Mouse (Mus musculus): ENCODE measurements around the gene Foxn3. TPM values are rescaled to one million over a fixed set of nuclear protein-coding genes. Genes with fewer than 3 reads are reported as not detected.

Gene Foxn3
- polyA plus RNA-seq, 1 experiment from 2014 or later = 14.6 TPM

DNA sequence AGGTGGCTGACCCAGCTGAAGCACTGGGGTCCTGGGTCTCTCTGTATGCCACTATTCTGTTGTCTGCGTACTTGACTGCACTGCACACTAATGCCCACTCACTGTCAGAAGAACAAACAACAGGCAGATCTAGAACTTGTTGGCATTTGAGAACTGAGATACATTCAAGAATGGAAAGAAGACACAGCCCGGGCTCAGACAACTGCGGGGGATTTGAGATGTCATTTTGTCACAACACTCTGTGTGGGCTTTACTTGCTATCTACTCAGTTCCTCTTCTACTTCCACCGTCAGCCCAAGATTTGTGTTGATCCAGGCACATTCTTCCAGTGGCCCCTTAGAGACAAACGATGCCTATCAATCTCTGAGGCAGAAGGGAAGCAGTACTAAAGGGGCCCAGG is 248.6 kb downstream of the Foxn3 start:
- Histone ChIP-seq H3K36me3 (ENCODE audit: inconsistent target) (no peaks in the 10 kb centered on the region), H3K79me2 (ENCODE audit: inconsistent target) (no peaks in the 10 kb centered on the region), H3K4me3 (ENCODE audit: inconsistent target) (no peak overlapping the region), H3K27ac (no peak overlapping the region)
- WGBS (ENCODE audit: missing documents) = 70% methylated on average over 5 of the region's 5 CpGs

DNA sequence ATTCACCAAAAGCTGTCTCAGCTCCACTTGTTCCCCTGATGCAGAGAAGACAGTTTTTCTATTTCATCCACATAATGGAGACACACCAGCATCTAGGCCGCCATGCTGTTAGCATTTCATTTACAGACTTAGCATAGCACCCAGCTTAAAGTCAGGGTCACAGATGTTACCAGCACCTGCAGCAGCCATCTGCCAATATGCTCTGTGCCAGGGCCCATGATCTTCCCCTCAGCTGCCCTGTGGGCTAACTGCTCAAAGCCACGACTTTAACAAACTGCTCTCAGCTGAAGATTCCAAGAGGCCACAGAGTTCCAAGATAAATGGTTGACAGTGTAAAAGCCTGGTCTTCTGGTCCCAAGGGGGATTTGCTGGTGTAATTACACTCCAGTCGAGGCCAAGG is 252.1 kb downstream of the Foxn3 start:
- Histone ChIP-seq H3K36me3 (ENCODE audit: inconsistent target) (no peaks in the 10 kb centered on the region), H3K27ac (no peak overlapping the region), H3K79me2 (ENCODE audit: inconsistent target) (no peaks in the 10 kb centered on the region), H3K4me3 (ENCODE audit: inconsistent target) (no peak overlapping the region)
- WGBS (ENCODE audit: missing documents) = 72% methylated on average over 3 of the region's 3 CpGs

DNA sequence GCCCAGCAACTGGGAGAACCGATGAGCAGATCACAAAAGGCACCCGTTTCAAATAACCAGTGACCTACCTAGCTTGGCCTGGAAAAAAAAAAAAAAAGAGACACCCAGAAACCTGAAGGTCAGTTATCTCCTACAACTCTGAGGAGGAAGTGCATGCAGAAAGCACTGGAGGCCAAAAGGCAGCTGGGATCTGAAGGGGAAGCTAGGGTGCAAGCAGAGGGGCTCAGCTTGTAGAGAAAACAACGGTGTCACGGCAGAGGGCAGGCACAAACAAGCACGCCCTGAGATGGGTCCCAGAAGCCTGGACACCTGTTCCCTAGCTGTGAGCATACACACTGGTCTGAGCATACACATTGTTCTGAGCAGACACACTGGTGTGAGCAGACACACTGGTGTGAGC is 253.4 kb downstream of the Foxn3 start:
- Histone ChIP-seq H3K79me2 (ENCODE audit: inconsistent target) (no peaks in the 10 kb centered on the region), H3K27ac (no peak overlapping the region), H3K4me3 (ENCODE audit: inconsistent target) (no peak overlapping the region), H3K36me3 (ENCODE audit: inconsistent target) (no peaks in the 10 kb centered on the region)
- 63% methylated on average over 5 of the region's 5 CpGs for WGBS (ENCODE audit: missing documents)

DNA sequence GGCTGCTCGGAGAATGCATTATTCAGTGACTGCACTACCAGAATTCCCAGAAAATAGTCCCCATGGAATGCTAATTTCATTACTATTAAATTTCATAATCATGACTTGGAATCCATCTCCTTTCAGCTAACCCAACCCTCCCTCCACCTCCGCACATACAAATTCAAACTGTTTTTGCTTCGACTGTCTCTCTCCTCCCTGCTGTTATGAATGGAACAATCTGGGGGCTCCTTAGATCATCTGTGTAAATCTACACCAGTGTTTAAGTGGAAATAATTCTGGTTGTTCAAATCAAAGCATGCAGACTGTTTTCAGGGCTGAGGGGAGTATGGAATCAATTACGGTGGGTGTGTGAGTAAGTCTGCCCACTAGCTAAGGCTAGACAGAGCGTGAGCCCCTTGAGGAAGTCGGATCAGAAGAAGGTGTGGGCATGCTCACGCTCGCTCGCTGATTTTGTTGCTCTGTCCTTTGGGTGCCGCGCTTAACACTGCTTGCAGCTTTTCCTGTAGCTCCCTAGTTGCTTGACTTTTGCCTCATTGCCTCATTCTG is 254.8 kb downstream of the Foxn3 start:
- Histone ChIP-seq H3K4me3 (ENCODE audit: inconsistent target) (no peak overlapping the region), H3K27ac (no peak overlapping the region), H3K36me3 (ENCODE audit: inconsistent target) (no peaks in the 10 kb centered on the region), H3K79me2 (ENCODE audit: inconsistent target) (no peaks in the 10 kb centered on the region)
- WGBS (ENCODE audit: missing documents) = over 99% methylated on average over 11 of the region's 11 CpGs

DNA sequence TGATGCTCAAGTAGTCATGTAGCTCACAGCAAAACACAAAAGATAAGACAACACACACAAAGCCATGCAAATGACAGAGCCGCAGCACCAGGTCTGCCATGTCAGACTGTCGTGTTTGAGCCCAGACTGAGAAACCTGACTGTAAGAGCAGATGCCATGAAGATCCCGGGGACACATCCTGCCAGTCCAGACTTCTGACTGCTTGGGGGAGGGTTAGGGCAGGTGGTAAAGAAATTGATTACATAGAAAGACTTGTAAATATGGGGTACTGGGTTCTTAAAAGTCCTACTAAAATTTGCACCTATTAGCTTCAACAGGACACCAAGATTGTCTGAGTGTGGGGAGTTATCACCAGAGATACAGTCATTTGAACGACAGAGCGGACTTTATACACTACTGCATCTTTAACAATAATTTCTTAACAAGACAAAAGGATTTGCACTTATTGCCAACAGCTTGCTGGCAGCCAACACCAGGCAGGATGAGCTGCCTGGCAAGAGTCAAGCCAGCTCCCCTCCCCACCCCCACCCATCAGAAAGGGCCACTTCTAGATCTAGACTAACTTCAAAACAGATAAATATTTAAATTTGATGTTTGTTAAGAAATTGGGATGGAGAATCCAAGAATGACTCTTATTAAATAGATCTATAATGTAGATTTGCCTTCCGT is 256.7 kb downstream of the Foxn3 start:
- WGBS (ENCODE audit: missing documents) = 92% methylated on average over 6 of the region's 6 CpGs
- no peaks in the 10 kb centered on the region for H3K36me3 ChIP-seq (ENCODE audit: inconsistent target)
- no peaks in the 10 kb centered on the region for H3K79me2 ChIP-seq (ENCODE audit: inconsistent target)
- no peak overlapping the region for H3K4me3 ChIP-seq (ENCODE audit: inconsistent target)
- H3K27ac ChIP-seq = no peak overlapping the region

DNA sequence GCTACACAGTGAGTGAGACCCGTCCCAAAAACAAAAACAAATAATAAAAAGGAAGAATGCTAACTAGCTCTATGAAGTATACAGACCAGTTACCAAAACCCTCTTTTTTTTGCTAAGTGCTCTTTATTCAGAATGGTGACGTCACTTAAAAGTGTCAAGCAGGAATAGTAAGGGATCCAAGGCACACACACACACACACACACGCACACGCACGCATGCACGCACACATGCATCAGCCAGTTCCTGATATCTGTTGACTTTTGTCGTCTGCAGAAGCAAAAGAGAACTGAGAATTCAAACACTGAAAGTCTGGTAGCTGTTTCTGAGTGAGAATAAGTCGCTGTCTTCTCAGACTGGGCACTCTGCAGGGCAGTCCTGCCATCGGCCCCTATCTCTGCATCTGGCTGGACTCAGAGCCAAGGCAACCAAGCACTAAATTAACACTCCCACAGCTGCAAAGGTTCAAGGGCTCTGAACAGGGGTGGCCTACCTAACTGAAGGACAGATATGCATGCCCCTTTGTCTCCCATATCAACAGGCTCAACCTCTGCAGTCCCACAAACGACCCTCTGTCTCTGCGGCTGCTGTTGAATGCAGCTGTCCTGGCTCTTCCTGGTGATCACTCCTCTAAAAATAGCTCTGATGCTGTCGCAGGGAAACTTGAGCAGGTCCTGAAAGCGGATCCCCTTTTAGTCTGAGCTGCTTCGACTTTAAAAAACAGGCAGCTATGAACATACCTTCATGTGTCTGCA is 257.4 kb downstream of the Foxn3 start:
- H3K4me3 ChIP-seq (ENCODE audit: inconsistent target) = no peak overlapping the region
- H3K79me2 ChIP-seq (ENCODE audit: inconsistent target) = no peaks in the 10 kb centered on the region
- no peak overlapping the region for H3K27ac ChIP-seq
- H3K36me3 ChIP-seq (ENCODE audit: inconsistent target) = no peaks in the 10 kb centered on the region
- 48% methylated on average over 14 of the region's 14 CpGs for WGBS (ENCODE audit: missing documents)

DNA sequence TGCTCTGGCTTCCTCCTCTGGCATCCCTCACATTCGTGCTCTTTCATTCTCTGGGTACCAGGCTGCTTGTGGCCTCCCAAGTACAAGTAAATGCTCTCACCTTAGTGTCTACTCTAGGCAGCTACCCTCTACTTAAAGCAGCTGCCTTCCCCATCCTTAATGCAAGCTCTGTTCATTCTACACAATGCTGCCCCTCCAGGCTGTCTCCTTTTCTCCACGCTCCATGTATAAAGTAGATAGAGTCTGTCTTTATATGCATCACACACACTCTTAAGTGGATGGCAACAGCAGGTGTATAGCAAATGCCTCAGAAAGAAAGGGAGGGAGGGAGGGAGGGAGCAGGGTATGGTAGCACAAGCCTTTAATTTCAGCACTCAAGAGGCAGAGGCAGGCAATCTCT is 258.1 kb downstream of the Foxn3 start:
- 81% methylated on average over 2 of the region's 2 CpGs for WGBS (ENCODE audit: missing documents)
- H3K79me2 ChIP-seq (ENCODE audit: inconsistent target) = no peaks in the 10 kb centered on the region; the same call in 1 of the 2 replicates
- no peak overlapping the region for H3K4me3 ChIP-seq (ENCODE audit: inconsistent target)
- H3K27ac ChIP-seq = no peak overlapping the region
- H3K36me3 ChIP-seq (ENCODE audit: inconsistent target) = no peaks in the 10 kb centered on the region

DNA sequence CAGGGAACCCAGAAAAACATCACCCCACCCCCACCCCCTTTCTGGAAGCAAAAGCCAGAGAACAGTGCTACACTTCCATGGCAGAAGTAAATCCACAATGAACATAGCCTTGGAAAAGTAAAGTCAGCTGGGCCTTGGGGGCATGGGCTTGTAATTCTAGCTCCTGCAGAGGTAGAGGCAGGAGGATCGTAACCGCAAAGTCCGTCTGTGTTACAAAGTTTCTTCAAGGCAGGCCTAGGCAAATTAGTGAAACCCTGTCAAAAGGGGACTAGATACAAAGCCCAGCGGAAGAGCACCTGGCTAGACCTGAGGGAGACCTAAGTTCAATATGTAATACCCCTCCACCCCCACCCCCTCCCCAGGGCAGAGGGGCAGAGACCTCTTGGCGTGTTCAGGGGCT is 259.3 kb downstream of the Foxn3 start:
- Histone ChIP-seq H3K27ac (no peak overlapping the region), H3K79me2 (ENCODE audit: inconsistent target) (no peaks in the 10 kb centered on the region; the same call in 1 of the 2 replicates), H3K4me3 (ENCODE audit: inconsistent target) (no peak overlapping the region), H3K36me3 (ENCODE audit: inconsistent target) (no peaks in the 10 kb centered on the region)
- 92% methylated on average over 4 of the region's 5 CpGs for WGBS (ENCODE audit: missing documents)

DNA sequence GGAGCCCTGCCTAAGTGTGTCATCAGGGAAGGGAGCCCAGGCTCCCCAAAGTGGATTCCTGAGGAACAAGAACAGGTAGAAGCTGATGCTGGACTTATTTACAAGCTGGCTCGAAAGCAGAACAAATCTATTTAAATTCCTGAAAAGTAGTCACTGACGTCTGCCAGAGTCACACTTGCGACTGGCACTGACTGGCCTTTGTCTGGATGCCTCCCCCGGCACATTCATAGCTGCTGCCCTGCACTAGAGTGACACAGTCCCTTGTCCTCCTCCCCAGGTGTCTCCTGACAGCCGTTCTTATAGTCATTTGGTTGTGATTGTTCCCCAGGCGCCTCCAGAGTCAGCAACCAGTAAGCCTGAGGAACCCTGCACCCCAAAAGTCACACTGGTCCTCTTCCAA is 259.8 kb downstream of the Foxn3 start:
- Histone ChIP-seq H3K4me3 (ENCODE audit: inconsistent target) (no peak overlapping the region), H3K36me3 (ENCODE audit: inconsistent target) (no peaks in the 10 kb centered on the region), H3K79me2 (ENCODE audit: inconsistent target) (no peaks in the 10 kb centered on the region; the same call in 1 of the 2 replicates), H3K27ac (no peak overlapping the region)
- 89% methylated on average over 6 of the region's 6 CpGs for WGBS (ENCODE audit: missing documents)

DNA sequence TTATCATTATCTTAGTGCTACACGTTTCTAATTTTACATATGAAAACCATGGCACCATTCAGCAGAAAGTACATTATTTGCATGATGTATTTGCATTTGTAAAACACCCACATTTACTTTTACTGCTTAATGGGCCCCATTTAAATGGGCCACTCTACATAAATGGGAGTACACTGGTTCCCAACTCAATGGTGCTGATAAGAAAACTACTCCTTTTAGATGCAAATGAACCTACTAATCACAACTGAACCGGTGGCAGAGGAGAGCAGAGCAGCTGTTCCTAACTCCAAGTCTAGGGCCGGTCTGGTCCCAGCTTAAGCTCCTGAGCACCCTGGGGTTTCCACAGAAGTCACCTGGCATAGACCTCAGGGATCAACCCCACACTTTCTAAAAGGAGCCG is 263.5 kb downstream of the Foxn3 start:
- Histone ChIP-seq H3K36me3 (ENCODE audit: inconsistent target) (no peaks in the 10 kb centered on the region), H3K4me3 (ENCODE audit: inconsistent target) (no peak overlapping the region), H3K27ac (no peak overlapping the region), H3K79me2 (ENCODE audit: inconsistent target) (no peaks in the 10 kb centered on the region; the same call in 1 of the 2 replicates)
- 93% methylated on average over 4 of the region's 4 CpGs for WGBS (ENCODE audit: missing documents)

DNA sequence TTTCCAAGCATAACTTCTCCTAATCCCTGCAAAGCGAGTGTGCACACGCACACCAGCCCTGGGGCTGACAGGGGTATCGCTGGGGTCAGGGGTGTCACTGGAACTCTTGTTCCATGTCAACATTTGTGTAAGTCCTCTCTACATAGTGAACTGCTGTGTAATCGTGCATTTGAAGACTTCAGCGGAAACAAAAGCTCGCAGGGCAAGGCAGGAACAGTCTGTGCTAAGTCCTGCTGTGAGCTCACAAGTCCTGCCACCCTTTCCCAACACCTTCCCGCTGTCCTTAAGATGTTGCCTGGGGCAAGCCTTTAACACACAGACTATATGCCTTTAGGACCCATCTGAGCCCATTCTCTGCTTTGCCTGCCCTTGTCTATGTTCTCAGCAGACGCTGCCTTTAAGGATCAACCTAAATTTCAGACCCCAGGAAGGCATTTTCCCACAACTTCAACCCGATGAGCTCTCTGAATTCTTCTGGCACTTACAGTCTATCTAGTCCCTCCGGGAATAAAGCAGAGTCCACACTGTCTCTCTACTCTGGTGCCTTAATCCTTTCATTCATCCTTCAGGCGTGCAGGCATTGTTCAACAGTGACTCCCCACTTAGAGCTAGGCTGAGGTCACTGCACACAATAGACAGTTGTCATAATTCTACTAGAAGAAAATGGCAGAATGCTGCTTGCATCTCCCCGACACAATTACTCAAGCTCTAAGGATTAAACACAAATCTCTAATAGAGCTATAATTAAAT is 264.4 kb downstream of the Foxn3 start:
- no peaks in the 10 kb centered on the region; the same call in 1 of the 2 replicates for H3K79me2 ChIP-seq (ENCODE audit: inconsistent target)
- no peak overlapping the region for H3K4me3 ChIP-seq (ENCODE audit: inconsistent target)
- H3K27ac ChIP-seq = no peak overlapping the region
- H3K36me3 ChIP-seq (ENCODE audit: inconsistent target) = no peaks in the 10 kb centered on the region
- WGBS (ENCODE audit: missing documents) = 93% methylated on average over 12 of the region's 12 CpGs

DNA sequence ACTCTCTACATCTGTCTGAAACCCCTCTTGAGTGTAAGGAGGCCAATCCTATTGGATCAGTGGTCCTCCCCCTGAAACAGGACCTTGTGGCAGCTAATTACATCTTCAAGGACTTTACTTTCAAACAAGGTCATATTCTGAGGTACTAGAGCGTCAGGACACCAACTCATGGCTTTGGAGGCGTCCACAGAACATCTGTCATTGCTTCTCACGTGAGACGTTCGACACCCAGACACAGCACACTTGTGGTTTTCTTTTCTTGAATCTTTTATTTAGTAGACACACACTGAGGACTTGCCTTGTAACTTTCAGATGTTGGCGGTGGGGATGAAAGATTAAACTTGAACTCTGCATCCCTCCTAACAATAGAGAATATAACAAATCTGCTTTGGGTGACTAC is 265.1 kb downstream of the Foxn3 start:
- Histone ChIP-seq H3K79me2 (ENCODE audit: inconsistent target) (no peaks in the 10 kb centered on the region; the same call in 1 of the 2 replicates), H3K36me3 (ENCODE audit: inconsistent target) (no peaks in the 10 kb centered on the region), H3K4me3 (ENCODE audit: inconsistent target) (no peak overlapping the region), H3K27ac (no peak overlapping the region)
- 68% methylated on average over 6 of the region's 6 CpGs for WGBS (ENCODE audit: missing documents)

DNA sequence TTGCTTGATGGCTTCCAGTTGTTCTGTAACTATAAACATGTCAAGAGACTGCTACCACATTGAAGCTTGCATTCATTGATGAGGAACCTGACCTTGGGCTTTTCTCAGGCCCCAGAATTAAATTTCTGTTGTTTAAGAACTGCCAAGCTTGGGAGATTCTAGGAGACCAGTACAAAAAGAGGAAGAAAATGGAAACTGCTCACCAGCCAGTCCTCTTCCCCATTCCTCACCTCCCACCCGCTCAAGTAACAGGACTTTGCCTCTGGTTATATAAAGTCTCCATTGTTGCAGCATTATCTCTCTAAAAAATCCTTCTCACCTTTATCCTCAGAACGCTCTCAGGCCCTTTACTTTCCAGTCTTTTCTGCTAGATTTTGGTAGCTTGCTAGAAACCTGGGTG is 265.6 kb downstream of the Foxn3 start:
- H3K36me3 ChIP-seq (ENCODE audit: inconsistent target) = no peaks in the 10 kb centered on the region
- no peak overlapping the region for H3K4me3 ChIP-seq (ENCODE audit: inconsistent target)
- H3K79me2 ChIP-seq (ENCODE audit: inconsistent target) = no peaks in the 10 kb centered on the region; the same call in 1 of the 2 replicates
- WGBS (ENCODE audit: missing documents) = 3% methylated on average over 2 of the region's 2 CpGs
- no peak overlapping the region for H3K27ac ChIP-seq

DNA sequence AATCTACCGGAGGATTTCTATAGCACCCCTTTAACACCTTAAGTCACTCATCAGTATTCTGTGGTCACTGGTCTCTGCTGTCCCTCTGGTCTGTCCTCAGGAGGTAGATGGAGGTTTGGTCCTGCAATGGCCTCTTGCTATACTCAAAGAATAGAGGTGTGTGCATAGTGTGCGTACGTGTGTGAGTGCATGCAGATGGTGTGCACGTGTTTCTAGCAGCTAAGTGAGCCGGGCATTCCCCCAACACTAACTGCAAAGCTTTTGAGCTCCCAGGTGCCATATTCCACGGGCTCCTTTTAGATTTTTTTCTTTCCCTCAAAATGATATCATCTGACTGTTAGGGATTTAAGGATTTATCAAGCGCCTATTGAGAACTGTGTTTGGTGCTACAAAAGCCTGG is 269.9 kb downstream of the Foxn3 start:
- no peaks in the 10 kb centered on the region; the same call in 1 of the 2 replicates for H3K36me3 ChIP-seq (ENCODE audit: inconsistent target)
- 78% methylated on average over 6 of the region's 7 CpGs for WGBS (ENCODE audit: missing documents)
- H3K4me3 ChIP-seq (ENCODE audit: inconsistent target) = no peak overlapping the region
- H3K79me2 ChIP-seq (ENCODE audit: inconsistent target) = no peaks in the 10 kb centered on the region
- no peak overlapping the region for H3K27ac ChIP-seq

Measured in macrophage (primary cell).